Mouse (Mus musculus) thymus, postnatal 10 days (tissue): Measurements from ENCODE around the gene Sort1.

Source experiments
- DNase-seq, 2 experiments: peaks; one replicate each; pipeline ENCODE4 v3.0.0; 2021; ENCODE audit warnings: low spot score in 2 of 2

Gene Sort1

DNA sequence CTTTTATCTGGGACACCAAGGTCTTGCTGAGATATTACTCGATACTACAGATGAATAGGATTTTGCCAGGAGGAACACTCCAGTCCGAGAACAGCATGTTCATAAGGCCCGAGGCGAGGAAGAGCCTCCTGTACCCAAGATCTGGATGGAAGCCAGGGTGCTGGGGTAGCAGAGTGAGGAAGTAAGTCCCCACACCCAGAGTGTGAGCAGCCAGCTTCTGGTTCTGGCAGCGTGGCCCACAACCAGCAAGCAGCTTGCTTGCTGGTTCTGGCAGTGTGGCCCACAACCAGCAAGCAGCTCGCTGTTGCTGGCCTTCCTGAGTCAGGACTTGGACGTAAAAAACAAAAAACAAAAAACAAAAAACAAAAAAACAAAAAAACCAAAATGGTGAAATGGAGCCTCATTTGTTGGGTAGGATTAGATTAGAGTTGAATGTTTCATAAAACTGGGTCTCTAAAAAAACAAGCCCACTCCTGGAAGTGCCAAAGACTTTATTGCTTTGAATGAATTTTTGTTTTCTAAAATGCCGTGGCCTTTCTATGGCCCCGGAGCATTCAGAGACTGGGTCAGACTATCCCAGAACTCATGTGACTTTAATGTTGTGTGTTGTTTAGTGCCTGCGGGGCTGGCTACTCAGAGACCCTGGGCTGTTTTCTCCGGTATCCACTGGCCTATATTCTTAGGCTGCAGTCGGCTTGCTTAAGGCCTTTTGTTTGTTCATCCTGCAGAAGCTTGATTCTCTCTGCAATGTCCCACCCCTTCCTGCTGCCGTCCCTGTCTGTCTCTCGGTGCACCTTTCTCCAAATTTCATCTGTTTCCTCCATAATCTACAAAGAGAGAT is 11.7 kb downstream of the Sort1 start:
- DNase-seq: no peak

DNA sequence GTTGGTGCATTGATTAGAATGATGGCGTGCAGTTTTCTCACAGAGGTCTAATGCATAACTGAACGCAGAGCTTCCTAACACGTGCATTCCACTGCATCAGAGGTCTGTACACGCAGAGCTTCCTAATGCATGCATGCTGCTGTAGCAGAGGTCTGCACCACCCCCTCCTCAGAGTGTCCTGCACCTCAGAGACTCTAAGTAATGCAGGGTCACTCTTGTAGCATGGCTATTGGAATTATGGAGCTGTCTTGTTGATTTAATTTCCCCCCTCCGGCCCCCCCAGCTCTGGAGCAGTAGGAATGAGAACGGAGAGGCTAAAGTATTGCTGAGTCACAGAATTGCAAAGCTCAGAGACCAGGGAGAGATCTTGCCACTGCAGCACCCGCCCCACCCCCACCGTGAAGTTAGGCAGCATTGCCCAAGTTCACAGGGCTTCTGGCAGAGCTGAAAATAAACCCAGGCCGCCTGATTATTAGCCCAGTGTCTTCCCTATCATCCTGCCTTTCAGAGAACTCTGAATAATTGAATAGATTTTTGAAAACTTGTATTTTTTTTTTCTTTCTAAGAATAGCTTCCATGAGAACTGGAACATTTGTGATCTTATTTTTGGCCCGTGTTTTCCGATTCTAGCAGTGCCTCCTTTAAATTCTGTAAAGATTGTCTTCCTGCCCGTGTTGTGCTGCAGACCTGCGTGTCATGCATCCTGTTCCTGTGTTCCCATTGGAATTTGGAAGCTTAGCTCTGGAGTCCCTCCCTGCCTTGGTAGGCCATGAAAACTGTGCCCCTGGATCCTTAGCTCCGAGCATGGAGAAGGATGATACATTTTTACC is 12.6 kb downstream of the Sort1 start:
- peak in 1 of 2 experiments; percentile 18 for DNase-seq

DNA sequence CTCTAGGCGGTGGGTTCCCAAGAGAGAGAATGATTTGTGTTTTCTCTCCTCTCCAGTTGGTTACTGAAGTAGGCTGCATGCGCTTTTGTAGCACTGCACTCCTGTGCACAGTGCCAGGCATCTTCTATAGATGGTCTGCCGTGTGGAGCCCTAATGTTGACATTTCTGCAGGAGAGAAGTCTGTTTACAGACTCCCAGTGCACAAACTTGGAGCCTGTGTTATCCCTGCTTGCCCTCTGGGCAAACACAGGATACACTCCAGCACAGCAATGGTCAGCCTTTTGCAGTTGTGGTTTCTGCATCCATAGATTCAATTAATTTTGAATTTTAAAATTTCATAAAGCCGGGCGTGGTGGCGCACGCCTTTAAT is 13.2 kb downstream of the Sort1 start:
- DNase-seq: no peak

DNA sequence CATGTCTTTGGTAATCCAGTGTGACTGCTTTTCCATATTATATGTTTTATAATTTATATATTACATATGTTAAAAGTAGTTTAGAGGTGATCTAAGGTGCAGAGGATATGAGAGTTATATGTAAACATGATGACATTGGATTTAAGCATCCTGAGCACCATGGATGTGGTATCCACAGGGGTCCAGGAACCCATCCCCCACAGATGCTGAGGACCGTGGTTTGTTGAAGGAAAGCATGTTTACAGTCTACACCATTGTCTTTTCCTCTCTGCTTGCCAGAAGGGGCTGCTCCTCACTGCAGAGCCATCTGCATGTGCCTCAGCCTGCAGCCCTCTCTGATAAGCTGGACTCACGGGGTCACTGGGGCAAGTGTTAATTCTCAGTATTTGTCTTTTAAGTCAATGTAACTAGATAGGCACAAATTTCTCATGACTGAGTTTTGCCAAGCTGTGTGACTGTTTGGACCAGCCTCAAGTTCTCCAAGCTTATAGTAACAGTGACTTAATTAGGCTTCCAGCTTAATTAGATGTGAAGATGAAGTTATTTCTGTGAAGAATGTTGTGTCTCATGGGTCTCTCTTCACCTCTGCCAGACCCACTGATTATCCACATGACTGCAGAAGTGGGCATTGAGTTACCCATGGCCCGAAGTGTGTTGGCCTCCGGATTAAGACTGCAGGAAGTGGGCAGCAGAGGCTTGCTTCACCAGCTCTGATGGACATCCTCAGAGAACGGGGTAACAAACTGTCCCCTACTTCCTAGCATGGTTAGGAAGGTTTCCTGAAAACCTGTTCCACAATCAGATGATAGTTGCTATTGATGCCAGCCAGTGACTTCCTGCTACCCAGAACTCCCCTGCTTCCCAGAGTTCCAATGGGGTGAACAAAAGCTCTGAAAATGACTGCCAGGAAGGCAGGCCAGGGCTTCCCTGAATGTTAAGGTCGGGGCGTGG is 14.0 kb downstream of the Sort1 start:
- DNase-seq: no peak

DNA sequence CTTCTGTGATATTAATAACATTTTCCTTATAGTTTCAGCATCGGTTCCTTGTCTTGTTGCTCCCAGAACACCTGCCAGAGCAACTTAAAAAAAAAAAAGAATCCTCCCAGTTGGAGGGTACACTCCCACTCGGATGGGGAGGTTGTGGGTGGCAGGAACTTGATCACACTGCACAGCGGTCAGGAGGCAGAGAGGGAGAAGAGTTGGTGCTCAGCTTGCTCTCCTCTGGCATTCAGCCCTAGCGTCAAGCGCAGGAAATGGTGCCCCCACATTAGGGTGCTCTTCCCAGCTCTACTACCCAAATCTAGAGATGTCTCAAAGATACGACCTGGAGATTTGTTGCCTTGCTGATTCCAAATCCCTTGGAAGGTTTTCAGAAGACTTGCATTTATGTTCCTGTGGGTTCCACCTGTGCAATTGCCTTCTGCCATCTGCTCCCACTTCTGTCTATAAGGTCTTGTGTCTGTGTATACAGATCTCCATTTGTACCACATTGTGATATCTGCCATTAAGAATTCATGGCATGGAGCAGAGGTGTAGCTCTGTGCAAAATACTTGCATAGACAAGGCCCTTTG is 16.7 kb downstream of the Sort1 start:
- DNase-seq: no peak

DNA sequence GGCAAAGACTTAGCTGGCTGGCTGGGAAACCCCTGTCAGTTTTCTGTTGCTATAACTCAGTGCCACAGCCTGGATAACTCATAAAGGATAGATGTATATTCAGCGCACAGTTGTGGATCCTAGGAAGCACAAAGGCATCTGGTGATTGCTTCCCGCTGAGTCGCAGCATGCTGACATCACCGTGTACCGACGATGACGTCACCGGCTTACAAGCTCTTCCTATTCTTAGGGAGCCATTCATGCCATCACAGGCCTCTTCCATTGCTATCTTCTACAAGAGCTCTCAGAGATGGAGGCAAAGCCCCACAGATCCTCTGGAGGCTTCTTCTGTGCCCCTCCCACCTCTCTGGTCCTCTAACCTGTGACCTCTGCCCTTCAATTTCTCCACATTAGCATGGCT is 19.8 kb downstream of the Sort1 start:
- DNase-seq: no peak

DNA sequence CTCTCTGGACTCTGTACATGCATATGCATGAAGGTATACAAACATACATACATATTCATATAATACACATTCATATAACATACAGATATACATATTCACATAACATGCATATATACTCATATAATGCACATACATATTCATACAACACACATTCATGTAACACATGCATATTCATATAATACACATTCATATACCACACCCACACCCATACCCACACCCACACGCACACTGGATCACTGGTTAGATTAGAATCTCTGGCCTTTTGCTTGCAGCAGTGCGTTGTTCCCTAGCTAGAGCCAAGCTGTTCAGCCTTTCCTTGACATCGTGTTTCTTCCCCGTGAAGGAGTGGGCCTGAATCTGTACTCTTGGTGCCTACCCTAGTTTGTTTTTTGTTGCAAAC is 20.9 kb downstream of the Sort1 start:
- no peak for DNase-seq

DNA sequence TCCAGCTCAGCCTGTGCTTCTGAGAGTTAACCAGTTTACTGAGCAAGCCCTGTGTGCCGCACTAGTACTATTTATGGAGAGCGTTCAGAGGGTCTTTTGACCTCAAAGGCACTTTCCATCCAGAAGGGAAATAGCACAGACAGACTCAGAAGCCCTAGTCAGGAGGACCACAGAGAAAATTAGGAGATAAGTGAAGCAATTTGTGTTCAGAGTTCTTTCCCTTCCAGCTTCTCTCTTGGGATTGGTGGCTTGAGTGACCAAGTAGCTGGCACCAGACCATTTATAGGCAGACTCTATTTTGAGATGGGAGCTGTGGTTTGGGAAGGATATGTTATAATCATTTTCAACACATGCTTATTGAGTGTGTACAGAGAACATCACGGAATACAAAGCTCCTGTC is 22.5 kb downstream of the Sort1 start:
- no peak for DNase-seq

DNA sequence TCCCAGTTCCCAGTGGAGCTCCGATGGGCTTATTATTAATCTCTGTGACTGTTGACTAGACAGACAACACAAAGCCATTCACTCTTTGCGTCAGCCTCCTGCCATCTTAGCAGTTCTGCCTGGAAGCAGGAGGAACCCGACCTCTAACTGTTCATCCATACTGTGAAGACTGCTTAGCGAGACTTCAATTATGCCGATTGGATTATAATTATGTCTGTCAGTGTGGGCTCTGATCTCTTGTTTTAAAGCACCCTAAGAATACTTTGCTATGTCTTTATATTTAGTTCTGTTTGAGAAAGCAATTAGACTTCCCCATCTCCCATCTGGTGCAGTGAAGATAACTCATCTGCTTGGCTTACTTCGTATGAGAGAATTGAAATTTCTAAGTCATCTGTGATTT is 23.6 kb downstream of the Sort1 start:
- DNase-seq: no peak

DNA sequence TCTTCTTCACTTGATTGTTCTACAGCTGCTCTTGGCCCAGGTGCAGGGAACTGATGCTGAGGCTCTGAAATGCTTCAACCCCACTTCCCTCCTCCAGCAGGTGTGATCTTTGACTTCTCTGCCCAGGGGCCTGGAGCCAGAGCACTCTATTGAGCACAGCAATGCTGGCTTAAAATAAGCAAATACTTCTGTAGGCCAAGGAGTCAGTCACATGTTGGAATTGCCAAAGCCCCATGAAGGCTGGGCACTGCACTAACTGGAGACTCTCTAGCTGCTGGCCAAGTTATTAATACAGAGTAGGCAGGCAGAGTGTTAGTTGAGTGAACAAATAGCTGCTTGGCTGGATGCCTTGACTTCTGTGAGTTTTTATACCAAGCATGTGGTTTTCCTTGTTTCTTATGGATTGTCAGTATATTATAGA is 27.0 kb downstream of the Sort1 start:
- no peak for DNase-seq

DNA sequence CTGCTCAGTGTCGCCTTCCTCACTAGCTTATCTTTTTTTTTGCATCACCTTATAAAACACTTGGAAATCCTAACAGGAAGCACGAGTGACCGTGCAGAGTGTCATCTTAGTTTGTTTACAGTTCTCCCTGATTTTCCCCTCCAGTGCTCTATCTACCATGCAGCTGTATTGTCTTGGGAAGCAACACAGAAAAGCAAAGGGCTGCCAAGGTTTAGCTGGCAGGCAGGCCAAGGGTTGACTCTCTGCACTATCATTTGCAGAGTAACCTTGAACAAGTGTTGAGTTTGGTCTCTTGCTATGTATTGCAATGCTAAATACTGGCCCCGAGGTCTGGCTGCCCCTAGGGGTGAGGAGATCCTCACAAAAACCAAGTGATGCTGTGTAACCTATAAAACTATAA is 27.8 kb downstream of the Sort1 start:
- no peak for DNase-seq

DNA sequence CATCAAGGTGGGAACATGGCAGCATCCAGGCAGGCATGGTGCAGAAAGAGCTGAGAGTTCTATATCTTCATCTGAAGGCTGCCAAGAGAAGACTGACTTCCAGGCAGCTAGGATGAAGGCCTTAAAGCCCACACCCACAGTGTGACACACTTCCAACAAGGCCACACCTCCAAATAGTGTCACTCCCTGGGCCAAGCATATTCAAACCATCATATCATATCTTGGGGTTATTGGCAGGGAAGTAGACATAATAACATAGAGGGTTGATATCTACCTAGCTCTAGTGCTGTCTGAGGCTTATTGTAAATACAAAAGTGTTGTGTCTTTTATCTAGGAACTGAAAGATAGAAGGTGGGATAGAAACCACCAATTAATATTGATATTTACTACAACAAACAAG is 28.5 kb downstream of the Sort1 start:
- DNase-seq: no peak

DNA sequence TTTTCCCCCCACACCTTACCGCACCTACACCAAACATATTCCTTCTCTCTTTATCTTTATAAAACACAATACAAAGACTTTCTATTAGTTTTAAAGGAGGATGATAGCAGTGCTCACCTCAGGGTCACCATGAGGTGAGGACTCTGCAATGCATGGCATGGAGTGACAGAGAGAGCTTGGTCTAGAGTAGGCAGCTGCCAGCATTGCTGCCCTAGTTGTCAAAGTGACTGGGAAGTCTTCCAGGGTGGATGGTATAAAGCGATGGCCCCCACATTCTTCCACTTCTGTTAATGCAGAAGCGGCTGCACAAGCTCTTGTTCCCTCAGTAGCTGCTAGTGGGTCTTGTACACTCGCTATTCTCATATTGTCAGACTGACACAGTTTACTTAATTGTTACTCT is 29.3 kb downstream of the Sort1 start:
- DNase-seq: no peak

DNA sequence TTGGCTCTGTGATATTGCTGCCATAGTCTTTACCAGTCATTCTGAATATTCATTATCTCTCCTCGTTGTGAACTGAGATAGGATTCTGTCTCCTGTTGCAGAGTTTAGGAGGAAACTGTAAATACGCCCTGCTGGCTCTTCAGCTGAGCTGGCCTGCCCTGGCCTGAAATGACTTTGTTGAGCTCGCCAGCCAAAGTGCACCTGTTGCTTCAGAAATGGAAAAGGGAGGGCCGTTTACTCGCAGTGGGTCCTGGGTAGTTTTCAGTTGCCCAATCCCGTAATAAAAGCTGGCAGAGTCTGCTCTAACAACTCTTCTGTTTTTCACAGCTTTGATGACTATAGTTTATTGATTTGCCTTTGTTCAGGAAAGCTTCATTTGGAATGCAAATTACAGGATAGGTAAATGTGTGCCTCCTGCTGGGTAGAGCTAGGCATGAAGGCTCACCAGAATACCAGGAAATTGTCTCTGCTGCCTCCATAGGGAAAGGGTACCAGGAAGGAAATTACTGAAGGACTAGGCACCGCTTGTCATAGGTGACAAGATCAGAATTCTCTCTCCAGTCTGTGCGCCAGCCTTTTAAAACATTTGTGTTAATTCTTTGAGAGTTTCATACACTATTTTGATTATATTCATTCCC is 30.3 kb downstream of the Sort1 start:
- no peak for DNase-seq

DNA sequence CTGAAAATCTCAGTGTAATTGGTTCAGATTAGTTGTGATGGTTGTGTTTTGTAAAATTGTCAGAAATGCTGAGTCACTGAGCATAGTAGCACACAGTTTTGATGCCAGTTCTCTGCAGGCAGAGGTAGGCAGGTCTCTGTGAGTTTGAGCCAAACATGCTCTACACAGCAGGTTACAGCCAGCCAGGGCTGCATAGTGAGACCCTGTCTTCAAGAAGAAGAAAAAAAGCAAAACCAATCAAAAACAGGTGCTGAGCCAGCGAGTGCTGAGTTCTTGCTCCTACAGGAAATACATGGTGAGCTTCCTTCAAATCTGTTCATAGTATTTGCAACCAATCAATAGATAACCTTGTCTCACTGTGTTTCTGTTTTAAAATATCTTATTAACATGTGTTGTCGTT is 34.6 kb downstream of the Sort1 start:
- no peak for DNase-seq

DNA sequence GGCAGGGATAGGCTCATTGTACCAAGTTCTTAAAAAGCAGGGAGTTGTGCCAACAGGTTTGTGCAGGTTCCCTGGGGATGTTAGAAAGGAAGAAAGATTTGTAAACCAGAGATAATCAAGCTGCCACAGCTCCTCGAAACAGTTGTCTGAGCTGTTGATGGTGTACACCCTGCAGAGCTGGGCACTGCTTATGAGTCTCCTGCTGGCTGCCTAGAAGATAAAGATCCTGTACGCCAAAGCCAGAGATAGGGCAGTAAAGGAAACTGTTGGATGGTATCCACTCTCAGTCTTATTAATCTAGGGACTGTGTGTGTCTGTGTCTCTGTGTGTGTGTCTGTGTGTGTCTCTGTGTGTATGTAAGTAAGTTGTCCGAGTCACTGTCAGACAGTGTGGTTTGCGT is 37.8 kb downstream of the Sort1 start:
- DNase-seq: no peak

DNA sequence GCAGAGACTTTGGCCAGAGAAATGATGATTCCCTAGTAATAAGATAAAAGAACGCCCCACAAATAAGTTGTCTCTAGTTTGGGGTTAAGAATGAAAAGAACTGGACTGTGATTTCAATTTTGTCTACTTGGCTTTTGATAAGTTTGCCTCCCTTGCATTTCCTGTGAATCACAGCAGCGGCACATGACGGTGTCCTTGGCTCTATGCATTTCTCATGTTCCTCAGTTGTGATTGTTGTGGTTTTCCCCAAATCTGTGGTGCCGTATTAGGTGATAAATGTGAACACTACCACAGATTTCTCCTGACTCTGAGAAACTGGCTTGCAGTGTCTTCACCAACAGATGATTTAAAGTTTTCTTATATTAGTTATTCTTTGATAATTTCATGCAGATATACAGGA is 38.3 kb downstream of the Sort1 start:
- no peak for DNase-seq

DNA sequence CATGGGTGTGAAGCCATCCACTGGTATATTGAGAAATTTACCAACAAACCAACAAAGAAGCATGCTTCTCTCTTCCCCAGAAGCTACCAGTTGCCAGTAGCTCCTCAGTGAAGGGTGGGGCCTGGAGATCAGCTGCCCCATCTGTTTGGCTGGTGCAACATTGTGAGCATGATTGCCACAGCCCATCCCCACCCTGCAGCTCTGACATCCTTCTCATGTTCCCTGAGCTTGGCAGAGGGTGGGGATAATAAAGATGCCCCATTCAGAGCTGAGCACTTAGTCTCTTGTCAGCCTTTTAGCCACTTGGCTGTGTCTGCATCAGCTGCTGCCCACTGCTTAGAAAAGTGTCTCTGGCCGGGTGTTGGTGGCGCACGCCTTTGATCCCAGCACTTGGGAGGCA is 39.1 kb downstream of the Sort1 start:
- DNase-seq: no peak

DNA sequence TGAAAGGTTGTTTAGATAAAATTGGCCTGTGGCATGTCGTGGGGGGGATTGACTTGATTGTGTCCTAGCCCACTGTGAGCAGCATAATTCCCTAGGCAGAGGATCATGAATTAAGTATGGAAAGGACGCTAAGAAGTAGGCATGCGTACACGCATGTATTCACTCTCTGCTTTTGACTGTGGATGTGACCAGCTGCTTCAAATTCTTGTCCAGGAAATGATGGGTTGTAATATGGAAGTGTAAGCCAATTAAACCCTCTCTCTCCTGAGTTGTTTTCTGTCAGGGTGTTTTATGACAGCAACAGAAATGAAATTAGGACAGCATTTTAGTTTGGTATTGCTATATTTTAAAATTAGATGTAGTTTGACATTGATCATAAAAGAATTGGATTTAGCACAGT is 41.0 kb downstream of the Sort1 start:
- no peak for DNase-seq

DNA sequence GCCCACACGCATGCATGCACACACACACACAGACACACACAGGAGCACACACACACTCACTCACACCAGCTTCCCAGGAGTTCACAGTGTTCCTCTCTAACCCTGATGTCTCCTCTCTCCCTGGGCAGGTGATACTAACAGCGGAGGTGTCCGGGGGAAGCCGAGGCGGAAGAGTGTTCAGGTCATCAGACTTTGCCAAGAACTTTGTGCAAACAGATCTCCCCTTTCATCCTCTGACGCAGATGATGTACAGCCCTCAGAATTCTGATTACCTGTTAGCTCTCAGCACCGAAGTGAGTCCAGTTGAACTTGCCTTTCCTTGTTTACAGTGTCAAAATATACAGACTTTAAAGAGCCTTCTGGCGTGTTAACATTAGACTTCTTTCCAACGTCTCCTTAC is 41.6 kb downstream of the Sort1 start:
- no peak for DNase-seq

DNA sequence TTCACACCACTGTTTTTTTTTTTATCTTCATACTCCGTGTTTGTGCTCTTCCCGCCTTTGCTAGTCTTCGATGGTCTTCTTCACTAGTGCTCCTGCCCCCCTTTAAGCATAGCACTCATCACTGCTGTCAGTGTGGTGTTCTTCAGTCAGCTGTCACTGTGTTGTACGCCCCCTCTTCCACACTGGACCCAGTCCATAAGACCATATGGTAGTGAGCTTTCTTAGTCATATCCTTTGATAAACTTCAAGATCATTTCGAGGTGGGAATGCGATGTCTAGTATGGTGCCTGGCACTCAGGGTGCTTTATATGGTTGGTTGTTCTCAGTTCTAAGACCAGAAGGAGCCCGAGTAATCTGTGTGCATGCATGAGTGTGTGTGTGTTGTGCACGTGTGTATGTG is 43.4 kb downstream of the Sort1 start:
- DNase-seq: no peak
